ENCODE assay signal across 25 mouse cellular contexts in the genomic region with DNA sequence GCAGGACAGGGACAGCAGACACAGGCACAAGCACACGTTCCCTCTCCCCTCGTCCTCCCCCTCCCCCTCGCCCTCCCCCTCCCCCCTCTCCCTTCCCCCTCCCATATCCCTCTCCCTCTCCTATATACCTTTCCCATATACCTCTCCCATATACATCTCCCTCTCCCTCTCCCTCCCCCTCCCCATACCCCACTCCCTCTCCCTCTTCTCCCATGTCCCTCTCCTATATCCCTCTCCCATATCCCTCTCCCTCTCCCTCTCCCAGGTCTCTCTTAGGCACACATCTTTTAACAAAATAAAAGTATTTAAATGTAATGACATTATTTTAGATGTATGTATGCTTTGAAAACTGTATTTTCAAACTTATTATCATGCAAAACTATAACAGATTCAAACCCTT.
A peak's percentile ranks its signal among the peaks of the same experiment; 100 is the strongest.
DNase-seq lines count a peak whose midpoint lies in the region; ATAC-seq and TF ChIP-seq lines count a peak whose summit lies in the region.
"Had no signal": no experiment of that assay in that cellular context is flagged by ENCODE, and none has a peak within 500 bp of the region (broad histone marks: within the 10 kb centered on the region; RNA-seq: fewer than 3 reads in every experiment).

No protein-coding gene starts in this region.

- no peak overlapping the region for H3K27ac ChIP-seq in forebrain, embryonic 11.5 days (ENCODE audit: low read depth, low read length)
- H3K27ac ChIP-seq in forebrain, embryonic 10.5 days: no peak overlapping the region
- no peak overlapping the region for H3K27ac ChIP-seq in kidney, embryonic 15.5 days
- H3K27ac ChIP-seq in kidney, postnatal 0 days: no peak overlapping the region
- H3K27ac ChIP-seq: embryonic facial prominence, embryonic 10.5 days; embryonic facial prominence, embryonic 12.5 days; forebrain, embryonic 13.5 days; forebrain, embryonic 15.5 days had no signal

- 49% methylated on average over 2 of the region's 3 CpGs for WGBS in forebrain, embryonic 11.5 days
- 50% methylated on average over 3 of the region's 3 CpGs for WGBS in forebrain, embryonic 10.5 days
- 29% methylated on average over 1 of the region's 3 CpGs for WGBS in kidney, embryonic 15.5 days
- 22% methylated on average over 2 of the region's 3 CpGs for WGBS in kidney, postnatal 0 days

- H3K4me3 ChIP-seq in forebrain, embryonic 11.5 days (ENCODE audit: low read depth, low read length): no peak overlapping the region
- no peak overlapping the region for H3K4me3 ChIP-seq in forebrain, embryonic 10.5 days
- no peak overlapping the region for H3K4me3 ChIP-seq in kidney, embryonic 15.5 days (replicated peaks)
- H3K4me3 ChIP-seq in kidney, postnatal 0 days (replicated peaks; ENCODE audit: low read depth, low read length): no peak overlapping the region
- H3K4me3 ChIP-seq: embryonic facial prominence, embryonic 10.5 days; embryonic facial prominence, embryonic 12.5 days; forebrain, embryonic 13.5 days; forebrain, embryonic 15.5 days had no signal

- no peaks in the 10 kb centered on the region for H3K4me1 ChIP-seq in forebrain, embryonic 11.5 days (replicated peaks; ENCODE audit: control insufficient read depth, insufficient read depth, low read length)
- H3K4me1 ChIP-seq in forebrain, embryonic 10.5 days: no peaks in the 10 kb centered on the region
- H3K4me1 ChIP-seq in kidney, embryonic 15.5 days: no peaks in the 10 kb centered on the region
- no peaks in the 10 kb centered on the region for H3K4me1 ChIP-seq in kidney, postnatal 0 days (replicated peaks; ENCODE audit: insufficient read depth, low read length)
- H3K4me1 ChIP-seq: embryonic facial prominence, embryonic 10.5 days; embryonic facial prominence, embryonic 12.5 days; forebrain, embryonic 13.5 days; forebrain, embryonic 15.5 days had no signal

- no peaks in the 10 kb centered on the region for H3K9me3 ChIP-seq in forebrain, embryonic 11.5 days (ENCODE audit: control insufficient read depth, low read length)
- H3K9me3 ChIP-seq in forebrain, embryonic 10.5 days: no peaks in the 10 kb centered on the region
- H3K9me3 ChIP-seq in kidney, embryonic 15.5 days (replicated peaks): no peaks in the 10 kb centered on the region
- no peaks in the 10 kb centered on the region for H3K9me3 ChIP-seq in kidney, postnatal 0 days (replicated peaks; ENCODE audit: low read length)
- H3K9me3 ChIP-seq: embryonic facial prominence, embryonic 10.5 days; embryonic facial prominence, embryonic 12.5 days; forebrain, embryonic 13.5 days; forebrain, embryonic 15.5 days; G1E had no signal

- no peak overlapping the region for H3K9ac ChIP-seq in forebrain, embryonic 11.5 days (ENCODE audit: low read length)
- no peak overlapping the region for H3K9ac ChIP-seq in kidney, embryonic 15.5 days
- H3K9ac ChIP-seq in kidney, postnatal 0 days (ENCODE audit: low read depth, low read length): no peak overlapping the region
- H3K9ac ChIP-seq: embryonic facial prominence, embryonic 12.5 days; forebrain, embryonic 13.5 days; forebrain, embryonic 15.5 days; forebrain, postnatal 0 days had no signal

- ATAC-seq in forebrain, embryonic 11.5 days (replicated peaks; ENCODE audit: low FRiP score): 0 out of 2 replicates have a peak, but pooled peaks have one; percentile 46
- 0 out of 2 replicates have a peak, but pooled peaks have one; percentile 46 for ATAC-seq in kidney, embryonic 15.5 days (replicated peaks; ENCODE audit: low FRiP score)
- no peak for ATAC-seq in kidney, postnatal 0 days (replicated peaks; ENCODE audit: low FRiP score, low read depth)
- ATAC-seq: activated CD4-positive, CD25-positive, alpha-beta regulatory T cell, adult 4 months; CD4-positive, CD25-positive, alpha-beta regulatory T cell, adult 4 months; forebrain, embryonic 13.5 days; forebrain, embryonic 15.5 days; forebrain, postnatal 0 days; Patski had no signal

- no peaks in the 10 kb centered on the region for H3K36me3 ChIP-seq in forebrain, embryonic 11.5 days (ENCODE audit: control insufficient read depth, insufficient read depth, low read length)
- H3K36me3 ChIP-seq in forebrain, embryonic 10.5 days (replicated peaks): no peaks in the 10 kb centered on the region
- H3K36me3 ChIP-seq in kidney, embryonic 15.5 days: no peaks in the 10 kb centered on the region
- no peaks in the 10 kb centered on the region for H3K36me3 ChIP-seq in kidney, postnatal 0 days (ENCODE audit: insufficient read depth, low read length)
- H3K36me3 ChIP-seq: embryonic facial prominence, embryonic 10.5 days; embryonic facial prominence, embryonic 12.5 days; forebrain, embryonic 15.5 days had no signal

- no peak for TF ChIP-seq CTCF in kidney, postnatal 0 days (IDR thresholded peaks at IDR 0.05; ENCODE audit: low read depth)

- H3K27me3 ChIP-seq in forebrain, embryonic 11.5 days (ENCODE audit: control insufficient read depth, insufficient read depth, low read length): no peaks in the 10 kb centered on the region
- H3K27me3 ChIP-seq in forebrain, embryonic 10.5 days (ENCODE audit: poor library complexity, severe bottlenecking): no peaks in the 10 kb centered on the region
- no peaks in the 10 kb centered on the region for H3K27me3 ChIP-seq in kidney, embryonic 15.5 days
- H3K27me3 ChIP-seq in kidney, postnatal 0 days (ENCODE audit: insufficient read depth, low read length): no peaks in the 10 kb centered on the region
- H3K27me3 ChIP-seq: CH12.LX; embryonic facial prominence, embryonic 12.5 days; forebrain, embryonic 13.5 days; forebrain, embryonic 15.5 days; Patski had no signal

- no peak for DNase-seq in forebrain, embryonic 11.5 days (ENCODE audit: low spot score)
- DNase-seq in forebrain, embryonic 10.5 days (ENCODE audit: extremely low spot score, low spot score): no peak
- no peak for DNase-seq in kidney, postnatal 10 days
- peak; percentile 4 for DNase-seq in kidney, postnatal 0 days (ENCODE audit: low spot score)
- no peak for DNase-seq in kidney, postnatal 25 days
- DNase-seq: adrenal gland, adult 8-10 months; adrenal gland, postnatal 14 days; adrenal gland, postnatal 36 days; B cell, adult 2 months; cerebellum, adult 11-12 months; cerebellum, adult 2 months; cerebellum, adult 9-10 months; cerebellum, postnatal 10 days; cerebellum, postnatal 25 days; forebrain, postnatal 0 days had no signal

- no peak overlapping the region for H3K4me2 ChIP-seq in forebrain, embryonic 11.5 days (ENCODE audit: low read depth, low read length, severe bottlenecking)
- H3K4me2 ChIP-seq in kidney, embryonic 15.5 days: no peak overlapping the region
- no peak overlapping the region for H3K4me2 ChIP-seq in kidney, postnatal 0 days (ENCODE audit: low read length)
- H3K4me2 ChIP-seq: embryonic facial prominence, embryonic 12.5 days; forebrain, embryonic 13.5 days; forebrain, embryonic 15.5 days had no signal
